Mouse (Mus musculus) layer of hippocampus, postnatal 14 days (tissue): ENCODE data around the gene Gfi1b. TPM values are rescaled to one million over a fixed set of nuclear protein-coding genes. Genes with fewer than 3 reads are reported as not detected.

Experiments used
- DNase-seq, 2 experiments: peaks; one replicate each; pipeline ENCODE4 v3.0.0; 2021 to 2022; ENCODE audit warnings: low spot score in 2 of 2, mixed read lengths in 1 of 2
- total RNA-seq, 2 experiments: library from RNA; stranded (reverse); gene quantifications; 2 replicates each; pipeline ENCODE4 v1.2.3; 2021

The Gfi1b gene
- total RNA-seq, 2 experiments from 2014 or later = not detected

DNA sequence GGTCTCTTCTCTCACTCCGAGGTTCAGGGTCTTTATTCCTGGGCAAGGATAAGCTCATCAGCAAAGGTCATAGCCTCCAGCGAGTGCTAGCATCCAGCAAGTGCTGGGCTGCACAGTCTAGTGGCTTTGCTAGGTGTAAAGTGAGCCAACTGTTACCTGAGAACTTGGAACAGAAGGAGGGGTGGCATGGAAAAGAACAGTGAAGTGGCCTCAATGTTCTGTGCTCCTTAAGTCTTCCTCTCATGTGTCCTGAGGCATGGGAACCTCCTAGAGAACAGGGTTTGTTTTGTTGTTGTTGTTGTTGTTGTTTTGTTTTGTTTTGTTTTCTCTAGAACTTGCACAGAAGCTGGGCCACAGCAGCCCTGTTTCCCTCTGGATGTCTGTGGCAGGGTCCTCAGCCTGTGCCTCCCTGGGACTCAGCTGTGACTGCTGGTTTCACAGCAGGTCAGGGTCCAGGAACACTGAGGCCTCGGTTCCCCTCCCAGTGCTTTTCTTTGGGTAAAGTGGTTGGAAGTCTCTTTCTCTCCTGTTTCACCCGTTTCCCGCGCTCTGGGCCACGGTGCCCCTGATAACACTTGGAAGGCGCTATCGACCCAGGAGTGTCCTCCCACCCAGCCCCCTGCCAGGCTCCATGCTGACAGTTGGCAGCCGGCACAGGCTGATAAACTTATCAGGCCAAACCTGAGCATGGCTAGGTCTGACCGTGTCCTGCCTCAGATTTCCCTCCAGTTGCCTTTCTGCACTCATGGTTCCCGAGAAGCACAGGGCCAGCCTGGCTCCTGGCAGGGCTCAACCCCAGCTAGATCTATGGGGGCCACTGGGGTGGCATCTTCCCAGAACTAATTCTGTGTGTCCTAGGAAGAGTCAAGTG is 19.8 kb downstream of the Gfi1b start:
- no peak for DNase-seq

DNA sequence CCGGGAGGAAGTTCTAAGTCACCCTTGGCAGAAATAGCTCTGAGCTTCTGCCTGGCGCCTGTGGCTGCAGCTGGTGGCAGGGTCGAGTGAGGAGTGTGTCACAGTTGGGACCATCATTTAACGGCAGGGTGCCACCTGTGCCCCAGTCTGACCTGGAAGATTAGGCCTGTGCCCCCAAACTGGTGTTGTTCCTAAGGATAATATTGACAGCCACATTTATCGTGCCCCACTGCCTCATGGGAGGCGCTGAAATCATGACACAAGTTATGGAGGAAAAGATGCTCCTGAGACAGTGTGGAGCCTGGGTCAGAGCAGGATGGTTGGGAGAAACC is 22.2 kb downstream of the Gfi1b start:
- no peak for DNase-seq

DNA sequence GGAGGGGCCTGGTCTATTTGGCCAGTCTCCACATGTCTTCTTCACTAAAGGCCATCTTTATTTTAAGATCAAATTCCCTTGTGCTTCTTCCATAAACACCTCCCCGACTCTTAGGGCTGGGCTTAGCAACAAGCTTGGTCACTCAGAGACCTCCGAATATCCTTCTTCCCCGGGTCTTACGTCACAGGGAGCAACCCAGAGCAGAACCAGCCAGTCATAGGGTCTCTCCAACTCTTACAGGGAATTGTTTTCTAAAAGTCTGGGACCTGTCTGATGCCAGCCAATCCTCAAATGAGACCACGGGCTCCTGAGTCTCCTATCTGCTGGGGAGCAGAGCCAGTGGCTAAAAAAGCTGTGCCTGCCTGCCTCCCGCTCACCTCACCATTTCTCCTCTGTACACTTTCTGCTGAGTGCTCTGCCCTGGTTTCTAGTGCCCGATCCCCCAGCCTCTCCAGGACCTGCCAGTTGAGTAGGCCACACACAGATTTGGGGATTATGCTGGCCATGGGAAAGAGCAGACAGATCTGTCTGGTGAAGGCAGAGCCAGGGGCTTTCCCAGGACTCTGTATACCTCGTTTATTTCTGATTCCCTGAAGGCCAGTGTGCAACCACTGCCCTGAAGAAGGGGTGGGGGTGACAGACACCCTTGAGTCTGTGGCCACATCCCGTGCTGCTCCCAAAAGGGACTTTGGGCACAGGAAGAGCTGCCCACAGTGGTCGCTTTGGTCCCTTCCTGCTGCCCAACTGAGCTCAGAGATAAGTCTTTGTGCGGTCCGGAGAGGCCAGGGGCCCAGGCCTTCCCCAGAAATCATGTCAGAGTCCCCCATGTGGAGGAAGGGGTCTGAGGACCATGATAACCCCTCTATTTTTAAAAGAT is 22.9 kb downstream of the Gfi1b start:
- DNase-seq = no peak

DNA sequence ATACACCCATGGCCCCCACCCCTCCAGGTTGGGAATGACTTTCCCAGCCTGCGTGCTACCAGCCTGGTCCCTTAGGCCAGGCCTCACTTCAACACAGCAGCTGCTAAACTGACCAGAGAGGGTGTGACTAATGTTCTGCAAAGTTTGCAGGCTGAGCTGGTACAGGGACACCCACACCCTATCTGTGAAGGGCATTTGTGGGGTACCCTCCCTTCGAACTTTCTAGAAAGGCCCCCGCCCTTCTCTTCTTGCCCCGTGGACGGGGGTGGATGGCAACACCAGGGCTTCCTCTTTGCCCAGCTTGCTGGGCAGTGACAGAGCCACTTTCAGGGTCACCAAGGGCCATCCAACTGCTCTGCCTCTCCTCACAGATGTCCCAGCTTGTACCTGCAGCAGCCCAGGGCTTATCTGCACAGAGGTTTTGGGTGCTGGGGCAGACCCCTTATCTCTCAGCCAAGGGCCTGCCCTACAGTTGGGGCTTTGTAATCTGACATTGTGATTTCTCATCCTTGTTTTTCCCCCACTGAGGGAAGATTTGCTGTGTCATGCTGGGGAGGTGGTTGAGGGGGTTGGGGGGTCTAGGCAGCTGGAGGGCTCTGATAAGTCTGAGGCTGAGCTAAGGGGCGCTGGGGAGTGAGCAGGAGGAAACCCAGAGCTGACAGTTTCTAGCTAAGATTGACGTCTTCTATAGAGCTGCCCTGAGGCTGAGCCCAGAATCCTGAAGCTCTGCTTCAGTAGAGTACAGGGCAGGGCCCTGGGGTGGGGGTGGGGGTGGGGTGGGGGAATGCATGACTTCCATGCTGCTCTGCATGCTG is 23.8 kb downstream of the Gfi1b start:
- no peak for DNase-seq

DNA sequence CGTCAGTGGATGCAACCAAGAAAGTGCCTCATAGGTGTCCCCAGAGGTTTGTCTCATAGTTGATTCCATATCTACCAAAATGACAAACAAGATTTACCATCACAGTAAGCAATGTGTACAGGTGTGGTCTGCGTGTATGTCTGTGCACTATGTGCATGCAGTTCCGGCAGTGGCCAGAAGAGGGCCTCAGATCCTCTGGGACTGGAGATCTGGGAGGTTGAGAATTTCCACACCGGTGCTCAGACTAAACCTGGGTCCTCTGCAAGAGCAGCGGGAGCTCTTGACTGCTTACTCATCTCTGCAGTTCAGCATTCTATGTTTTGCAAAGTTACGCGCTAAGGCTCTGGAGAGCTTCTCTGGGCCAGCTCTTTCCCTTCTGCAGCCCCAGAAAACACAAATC is 24.8 kb downstream of the Gfi1b start:
- DNase-seq = no peak

DNA sequence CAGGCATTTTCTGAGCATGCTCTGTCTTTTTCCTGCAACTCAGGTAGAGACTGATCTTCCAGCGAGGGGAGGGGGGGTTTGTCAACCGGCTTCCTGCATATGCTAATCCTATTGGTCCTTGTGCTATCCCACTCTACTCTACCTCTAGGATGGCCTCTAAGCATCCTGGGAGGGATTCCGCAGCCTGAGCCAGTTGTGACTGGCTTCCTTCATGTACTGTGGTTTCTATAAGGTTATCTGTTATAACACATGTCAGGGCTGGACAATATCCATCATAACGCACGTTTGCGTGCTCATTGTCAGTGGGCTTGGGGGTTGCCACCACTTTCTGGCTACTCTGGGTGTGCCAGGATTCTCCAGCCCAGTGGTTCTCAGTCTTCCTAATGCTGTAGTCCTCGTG is 25.8 kb downstream of the Gfi1b start:
- DNase-seq = no peak

DNA sequence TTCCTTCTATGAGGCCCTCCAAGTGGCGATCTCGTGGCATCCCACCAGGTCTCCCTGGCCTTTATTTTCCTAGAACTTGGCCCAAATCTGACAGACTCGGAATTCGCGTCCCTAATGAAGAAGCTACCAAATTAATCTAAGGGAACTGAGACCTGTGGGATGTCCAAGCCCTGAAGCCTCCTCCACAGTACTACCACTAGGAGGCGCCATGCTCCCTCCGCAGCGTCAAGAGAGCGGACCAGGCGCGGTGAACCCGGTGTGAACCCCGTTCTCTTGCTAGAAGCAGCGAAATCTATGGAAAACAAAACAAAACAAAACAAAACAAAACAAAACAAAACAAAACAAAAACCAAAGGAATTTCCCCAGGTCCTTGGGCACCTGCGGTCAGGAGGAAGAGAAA is 29.0 kb downstream of the Gfi1b start:
- DNase-seq = peak; percentile 34 to 37

- DNase-seq = no peak
Observed at GRCm38 (mm10) chr2:28591479-28591878, 30.3 kb downstream of the Gfi1b start.

DNA sequence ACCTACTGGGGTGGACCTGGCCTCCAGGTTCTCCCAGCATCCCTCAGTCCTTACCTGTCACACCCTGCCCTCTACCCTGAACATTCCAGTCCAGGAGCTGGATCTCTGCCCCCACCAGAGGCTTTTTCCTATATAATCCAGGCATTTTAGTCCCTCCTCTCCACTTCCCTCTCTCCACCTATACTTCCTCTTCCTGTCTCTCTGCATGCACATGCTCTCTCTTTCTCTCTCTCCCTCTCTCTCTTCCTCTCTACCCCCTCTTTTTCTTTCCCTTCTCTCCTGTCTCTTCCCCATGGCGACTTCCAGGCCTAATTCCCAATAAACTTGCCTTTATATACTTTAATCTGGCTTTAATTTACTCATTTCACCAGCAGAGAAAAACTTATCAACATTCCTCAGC is 33.2 kb downstream of the Gfi1b start:
- no peak for DNase-seq

GRCm38 (mm10) chr2:28585730-28586129 is 36.1 kb downstream of the Gfi1b start:
- DNase-seq = no peak

DNA sequence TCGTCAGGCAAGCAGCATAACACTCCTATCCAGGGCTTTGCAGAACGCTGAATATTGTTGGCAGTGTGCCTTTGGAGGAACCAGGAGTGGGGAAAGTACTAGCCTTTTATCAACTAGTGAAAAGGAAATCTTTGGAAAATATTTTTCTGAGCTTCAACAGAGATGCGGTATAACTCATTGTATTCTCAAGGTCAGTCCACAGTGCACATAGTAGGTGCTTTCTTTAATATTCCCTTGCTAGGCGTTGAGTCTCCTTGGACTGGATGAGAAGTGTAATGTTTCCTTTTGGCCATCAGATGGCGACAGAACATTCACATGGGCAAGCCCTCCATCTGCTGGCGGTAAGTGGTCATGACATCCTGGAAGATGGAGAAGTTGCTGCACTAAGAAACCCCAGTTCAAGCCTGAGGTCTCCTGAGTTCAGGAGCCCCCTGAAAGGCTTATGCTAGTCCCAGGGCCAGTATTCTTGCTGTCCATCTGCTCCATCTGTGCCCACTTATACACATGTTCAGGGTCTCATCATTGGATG is 36.7 kb downstream of the Gfi1b start:
- DNase-seq = peak; percentile 76 to 88

DNA sequence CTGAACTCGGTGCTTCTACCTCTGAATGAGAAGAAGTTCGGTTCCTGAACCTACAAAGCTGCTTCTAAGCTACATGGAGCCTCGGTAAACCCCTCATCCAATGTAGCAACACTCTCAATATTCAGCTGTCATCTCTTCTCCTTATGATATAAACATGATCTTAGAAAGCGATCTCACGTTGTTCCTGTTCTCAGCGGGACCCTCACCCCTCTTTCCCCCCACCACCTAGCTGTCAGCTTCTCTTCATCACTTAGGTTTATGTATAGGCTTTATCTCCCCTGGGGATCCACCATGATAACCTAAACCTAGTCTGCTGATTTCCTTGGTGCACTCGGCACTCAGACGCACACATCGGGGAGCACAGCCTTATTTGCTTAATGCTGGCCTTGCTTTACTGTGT is 38.1 kb downstream of the Gfi1b start, which contains the start of gene Gtf3c5:
Gene Gtf3c5 (minus strand): TSS at position 101 of the 400 bp plus-strand sequence.
- DNase-seq = no peak

- DNase-seq = peak; percentile 89 to 96
Observed at GRCm38 (mm10) chr2:28582647-28583353, 39.0 kb downstream of the Gfi1b start.

DNA sequence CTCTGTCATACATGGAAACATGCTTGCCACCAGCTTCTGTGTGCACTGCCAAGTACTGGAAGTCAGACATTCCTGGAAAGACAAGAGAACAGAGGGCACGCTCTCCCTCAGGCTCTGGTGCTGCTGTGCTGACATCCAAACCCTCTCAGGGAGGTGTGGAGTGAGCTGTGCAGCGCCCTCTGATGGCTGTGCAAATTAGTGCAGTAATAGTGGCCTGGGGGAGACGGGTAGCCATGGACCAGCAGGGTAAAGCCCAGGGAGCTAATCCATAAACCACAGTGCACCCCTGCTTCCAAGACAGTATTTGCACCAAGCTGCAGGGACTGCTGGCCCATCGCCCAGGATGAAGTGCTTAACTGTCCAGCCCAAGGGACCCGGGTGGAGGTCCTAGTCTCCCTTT is 43.8 kb downstream of the Gfi1b start:
- DNase-seq = no peak

- DNase-seq = peak; percentile 29 to 65
Observed at GRCm38 (mm10) chr2:28576815-28577214, 45.0 kb downstream of the Gfi1b start.

DNA sequence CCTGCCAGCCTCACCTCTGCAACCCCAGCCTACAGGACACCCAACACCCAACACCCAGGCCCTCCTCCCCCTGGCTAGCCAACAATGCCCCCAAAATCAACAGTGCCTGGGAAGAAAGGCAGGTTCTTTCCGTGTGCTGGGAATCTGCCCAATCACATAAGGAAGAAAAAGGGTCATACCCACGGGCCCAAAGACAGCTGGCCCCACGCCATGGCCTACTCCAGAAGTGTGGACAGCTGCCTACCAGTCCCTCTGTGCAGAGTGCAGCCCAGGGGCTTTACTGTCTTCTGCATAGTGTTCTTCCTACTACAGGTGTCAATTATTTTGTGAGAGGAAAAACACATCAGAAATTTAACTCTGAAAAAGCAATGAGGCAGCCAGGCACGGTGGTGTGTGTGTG is 46.4 kb downstream of the Gfi1b start:
- no peak for DNase-seq

DNA sequence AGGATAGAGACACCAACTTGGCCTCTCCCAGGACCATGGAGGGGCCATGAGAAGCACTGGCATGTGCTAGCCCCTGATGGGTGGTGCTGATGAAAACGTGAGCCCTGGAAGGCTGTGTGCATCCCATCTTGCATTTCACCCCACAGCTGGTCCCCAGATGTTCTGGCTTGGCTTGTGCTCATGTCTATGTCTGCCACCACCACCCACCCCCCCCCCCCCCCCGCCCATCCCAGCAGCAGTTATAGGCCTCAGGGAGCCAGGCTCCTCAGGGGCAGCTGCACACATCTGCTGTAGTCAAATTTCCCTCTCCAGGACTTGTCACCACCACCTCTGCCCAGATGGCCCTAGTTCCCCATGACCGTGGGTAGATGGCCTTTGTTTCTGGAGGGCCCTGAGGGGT is 51.9 kb downstream of the Gfi1b start:
- no peak for DNase-seq

GRCm38 (mm10) chr2:28566545-28566944 is 55.2 kb downstream of the Gfi1b start:
- DNase-seq = no peak

GRCm38 (mm10) chr2:28564380-28564779 is 57.4 kb downstream of the Gfi1b start:
- DNase-seq = no peak

DNA sequence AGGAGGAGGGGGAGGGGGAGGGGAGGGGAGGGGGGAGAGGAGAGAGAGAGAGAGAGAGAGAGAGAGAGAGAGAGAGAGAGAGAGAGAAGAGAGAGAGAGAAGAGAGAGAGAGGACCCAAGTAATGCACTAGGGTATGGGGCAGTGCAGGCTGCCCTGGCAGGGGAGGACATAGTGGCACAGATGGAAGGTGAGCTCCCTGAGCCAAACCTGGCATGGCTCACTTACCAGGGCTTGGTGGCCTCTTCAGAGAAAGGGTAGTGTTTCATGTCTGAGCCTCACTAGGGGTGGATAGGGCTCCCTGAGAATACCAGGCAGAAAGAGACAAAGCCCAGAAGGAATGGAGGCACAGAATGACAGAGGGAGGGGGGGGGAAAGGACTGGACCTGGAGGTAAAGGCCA is 58.0 kb downstream of the Gfi1b start:
- no peak for DNase-seq

GRCm38 (mm10) chr2:28563303-28563702 is 58.5 kb downstream of the Gfi1b start, which contains the start of gene Cel:
Cel (minus strand) TSS chr2:28563403.
- no peak for DNase-seq
